Mouse (Mus musculus) G1E-ER4 (cell line): ENCODE data around the gene Myadm. TPM values are rescaled to one million over a fixed set of nuclear protein-coding genes. Genes with fewer than 3 reads are reported as not detected.

ENCODE experiments used
- GATA1 ChIP-seq: IDR thresholded peaks from one replicate; pipeline ENCODE4 v1.8.0; 2012; ENCODE audit warnings: low read length, inconsistent platforms
- polyA plus RNA-seq: library from polyadenylated mRNA; stranded (reverse); fragments of >175 nt; gene quantifications from 2 replicates; pipeline ENCODE4 v1.2.3, GENCODE M21; 2012

Myadm gene
- polyA plus RNA-seq, 1 experiment, result 0.01 TPM

DNA sequence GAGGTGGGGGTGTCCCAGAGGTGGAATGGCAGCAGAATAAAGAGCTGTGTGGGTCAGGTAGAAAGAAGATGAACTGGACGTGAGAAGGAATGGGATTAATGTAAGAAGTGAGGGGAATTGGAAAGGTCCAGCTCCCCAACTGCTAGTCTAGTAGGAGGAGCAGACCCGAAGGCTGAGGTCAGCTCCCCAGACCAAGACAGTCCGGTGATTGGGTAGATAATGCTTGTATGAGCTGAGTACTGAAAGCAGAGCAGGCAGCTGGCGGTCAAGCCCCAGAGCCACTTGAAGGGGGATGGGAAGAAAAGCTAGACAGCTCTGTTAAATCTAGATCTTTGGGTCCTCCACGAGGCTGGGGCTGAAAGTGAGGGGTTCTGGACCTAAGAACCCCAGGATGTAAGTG, 44.7 kb downstream of the Myadm start:
- no peak for TF ChIP-seq GATA1

DNA sequence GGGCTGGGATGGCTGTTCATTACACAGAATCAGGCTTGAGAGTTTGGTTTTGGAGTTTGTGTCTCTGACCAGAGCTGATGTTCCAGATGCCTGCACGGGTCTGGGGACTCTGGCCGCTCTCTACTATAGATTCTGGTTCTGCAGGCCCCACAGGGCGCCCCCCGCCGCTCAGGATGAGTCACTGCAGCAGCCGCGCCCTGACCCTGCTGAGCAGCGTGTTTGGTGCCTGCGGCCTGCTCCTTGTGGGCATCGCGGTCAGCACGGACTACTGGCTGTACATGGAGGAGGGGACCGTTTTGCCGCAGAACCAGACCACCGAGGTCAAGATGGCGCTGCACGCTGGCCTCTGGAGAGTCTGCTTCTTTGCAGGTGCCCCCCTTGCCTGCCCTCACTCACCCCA, 47.5 kb downstream of the Myadm start:
- TF ChIP-seq GATA1, result no peak

DNA sequence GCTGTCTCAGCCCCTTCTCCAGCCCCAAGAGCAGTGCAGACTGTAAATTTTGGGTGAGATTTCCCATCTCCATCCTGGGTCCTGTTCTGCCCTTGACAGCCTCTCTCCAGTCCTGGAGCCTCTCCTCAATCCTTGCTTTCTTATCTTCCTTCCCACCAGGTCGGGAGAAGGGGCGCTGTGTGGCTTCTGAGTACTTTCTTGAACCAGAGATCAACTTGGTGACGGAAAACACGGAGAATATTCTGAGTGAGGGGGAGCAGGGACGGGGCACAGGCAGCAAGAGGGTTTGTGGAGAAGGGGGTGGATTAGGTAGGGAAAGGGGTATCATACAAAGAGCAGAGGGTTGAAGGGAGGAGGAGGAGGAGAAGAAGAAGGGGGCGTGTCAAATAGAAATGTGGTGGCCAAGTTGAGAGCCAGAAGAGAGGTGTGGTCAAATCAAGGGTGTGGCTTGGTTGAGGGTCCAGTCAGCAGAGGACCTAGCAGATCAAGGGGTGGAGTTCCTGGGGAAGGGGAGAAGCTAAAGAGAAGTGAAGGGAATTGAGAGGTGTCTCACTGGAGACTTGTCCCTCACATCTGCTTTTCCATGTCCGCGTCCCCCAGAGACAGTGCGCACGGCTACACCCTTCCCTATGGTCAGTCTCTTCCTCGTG, 49.5 kb downstream of the Myadm start:
- TF ChIP-seq GATA1, result no peak

DNA sequence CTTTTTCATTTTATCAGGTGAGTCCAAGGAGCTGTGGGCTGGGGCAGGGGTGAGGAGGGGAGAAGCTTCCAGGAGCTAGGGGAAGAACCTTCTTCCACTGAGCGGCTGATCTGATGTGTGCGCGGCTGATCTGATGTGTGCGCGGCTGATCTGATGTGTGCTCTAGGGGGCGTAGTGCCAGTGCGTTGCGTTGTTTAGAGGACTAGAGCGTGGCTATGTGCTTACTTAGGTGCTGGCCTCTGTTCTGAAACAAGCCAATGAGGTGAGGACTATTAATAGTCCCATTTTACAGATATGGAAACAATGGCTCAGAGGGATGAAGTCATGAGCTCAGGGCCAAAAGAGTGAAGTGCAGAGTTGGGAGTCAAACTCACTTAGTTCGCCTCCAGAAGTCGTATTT, 50.1 kb downstream of the Myadm start:
- no peak for TF ChIP-seq GATA1

DNA sequence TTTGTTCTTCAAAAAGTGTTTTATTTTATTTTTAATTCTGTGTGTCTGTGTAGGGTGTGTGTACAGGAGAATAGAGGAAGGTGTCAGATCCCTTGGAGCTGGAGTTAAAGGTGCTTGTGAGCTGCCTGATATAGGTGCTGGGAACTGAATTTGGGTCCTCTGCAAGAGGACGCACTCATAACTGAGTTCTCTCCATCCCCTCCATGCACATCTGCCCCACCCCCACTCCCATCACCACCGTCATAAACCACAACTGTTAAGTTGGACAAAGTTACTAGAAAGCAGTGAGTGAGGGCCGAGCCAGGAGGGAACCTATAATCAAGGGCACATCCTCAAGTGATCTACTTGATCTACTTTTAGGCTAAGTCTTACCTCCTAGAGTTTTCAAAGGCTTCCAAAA, 55.0 kb downstream of the Myadm start:
- TF ChIP-seq GATA1, result no peak

DNA sequence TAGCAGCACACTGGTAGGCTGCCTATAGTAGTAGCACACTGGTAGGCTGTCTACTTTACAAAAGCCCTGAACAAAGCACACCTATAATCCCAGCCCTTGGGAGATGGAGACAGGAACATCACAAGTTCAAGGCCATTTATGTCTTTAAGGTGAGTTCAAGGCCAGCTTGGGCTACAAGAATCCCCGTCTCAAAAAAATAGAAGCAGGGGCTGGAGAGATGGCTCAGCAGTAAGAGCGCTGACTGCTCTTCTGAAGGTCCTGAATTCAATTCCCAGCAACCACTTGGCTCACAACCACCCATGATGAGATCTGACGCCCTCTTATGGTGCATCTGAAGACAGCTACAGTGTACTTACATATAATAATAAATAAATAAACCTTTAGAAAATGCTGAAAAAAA, 56.4 kb downstream of the Myadm start:
- no peak for TF ChIP-seq GATA1

DNA sequence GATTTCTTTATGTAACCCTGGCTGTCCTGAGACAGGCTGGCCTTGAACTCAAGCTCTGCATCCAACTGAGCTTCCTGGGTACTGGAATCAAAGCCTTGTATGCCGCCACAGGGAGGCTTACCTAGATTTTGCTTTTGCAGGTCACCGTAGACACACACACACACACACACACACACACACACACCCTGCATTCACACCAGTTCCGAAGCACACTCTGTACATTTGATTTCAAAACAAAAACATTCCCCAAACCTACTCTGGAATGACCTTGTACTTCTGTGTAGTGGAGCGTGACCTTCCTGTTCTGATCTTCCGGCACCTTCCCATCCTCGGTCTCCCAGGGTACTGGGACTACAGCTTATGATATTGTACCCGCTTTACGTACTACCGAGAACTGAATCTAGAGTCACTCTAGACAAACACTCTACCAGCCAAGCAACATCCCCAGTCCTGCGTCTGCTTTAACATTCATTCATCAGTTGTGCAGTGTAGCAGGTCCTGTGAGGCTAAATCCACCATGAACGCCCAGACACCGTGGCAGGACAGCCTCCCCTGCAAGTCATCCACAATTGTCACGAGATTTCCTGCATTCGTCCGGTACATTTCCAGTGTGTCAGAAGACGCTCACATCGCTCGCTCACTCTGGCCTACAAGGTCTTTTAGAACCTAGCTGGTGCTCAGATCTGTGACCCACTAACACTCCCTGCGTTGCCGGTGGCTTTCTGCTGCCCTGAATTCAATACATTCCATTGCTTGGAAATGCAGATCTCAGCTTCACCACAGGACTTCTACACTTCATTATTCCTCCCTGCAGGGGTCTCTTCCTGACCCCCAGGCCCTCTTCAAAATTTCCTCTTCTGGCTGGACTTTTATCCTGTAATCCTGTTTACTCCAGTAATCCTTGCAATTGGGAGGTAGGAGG, 58.7 kb downstream of the Myadm start:
- no peak for TF ChIP-seq GATA1

DNA sequence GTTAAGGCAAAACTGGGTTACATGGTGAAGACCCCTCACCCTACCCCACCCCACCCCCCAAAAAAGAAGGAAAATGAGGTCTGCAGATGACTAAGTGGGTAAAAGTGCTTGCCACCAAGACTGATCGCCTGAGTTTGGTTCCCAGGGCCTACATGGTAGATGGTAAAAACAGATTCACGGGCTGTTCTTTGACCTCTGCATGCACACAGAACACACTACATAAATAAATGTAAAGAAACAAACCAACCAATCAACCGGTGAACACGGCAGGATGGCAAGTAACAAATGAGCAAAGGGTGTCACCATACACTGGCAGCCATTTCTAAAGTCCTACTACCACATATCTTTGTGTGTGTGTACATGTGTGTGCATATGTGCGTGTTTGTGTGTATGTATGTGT, 59.4 kb downstream of the Myadm start:
- no peak for TF ChIP-seq GATA1

DNA sequence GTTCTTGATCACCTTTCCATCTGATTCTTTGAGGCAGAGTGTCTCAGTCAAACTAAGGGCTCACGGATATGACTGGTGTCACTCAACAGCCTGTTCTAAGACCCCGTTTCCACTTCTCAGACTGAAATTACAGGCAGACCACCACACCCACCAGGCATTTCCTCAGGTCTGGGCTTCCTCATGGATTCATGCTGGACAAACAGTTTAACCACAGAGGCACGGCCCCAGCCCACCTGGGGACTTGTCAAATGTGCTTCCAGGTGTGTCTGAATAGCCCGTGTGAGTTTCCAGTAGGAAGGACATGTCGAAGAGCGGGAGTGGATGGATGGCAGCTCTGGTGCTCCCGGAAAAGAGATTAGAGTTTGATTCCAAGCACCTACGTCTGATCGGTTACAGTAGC, 60.9 kb downstream of the Myadm start:
- TF ChIP-seq GATA1, result no peak

Other genes with a start within 250 kb of the Myadm start
- gene AU018091, start 119.9 kb upstream of the Myadm start, polyA plus RNA-seq, result not detected in 2 replicates
- not detected in 2 replicates for gene Nlrp12, start 39.3 kb upstream of the Myadm start, polyA plus RNA-seq
- not detected in 2 replicates for gene Prkcg, start 99 bp downstream of the Myadm start, polyA plus RNA-seq
- gene Cacng7, start 43.9 kb downstream of the Myadm start, polyA plus RNA-seq, result not detected in 2 replicates
- not detected in 2 replicates for gene Cacng8, start 101.6 kb downstream of the Myadm start, polyA plus RNA-seq
- gene Cacng6, start 135.1 kb downstream of the Myadm start, polyA plus RNA-seq, result not detected in 2 replicates
- gene Tarm1, start 213.5 kb downstream of the Myadm start, polyA plus RNA-seq, result 0.04 TPM in 1 of 2 replicates, not detected in the other